Mouse (Mus musculus) layer of hippocampus, adult 9-10 months (tissue): ENCODE results near the gene Olfr771.
"Not testable (repeated sequence)": the region's sequence is repeated elsewhere in the genome, so short reads cannot be mapped to it uniquely, and the experiment has no call there.

Experiments used
- DNase-seq: peaks from one replicate; pipeline ENCODE4 v3.0.0; 2022; ENCODE audit warnings: low spot score

Olfr771 gene

GRCm38 (mm10) chr10:129164651-129165050, at the start of gene Olfr771:
Gene Olfr771 (minus strand): TSS chr10:129164751.
- no peak for DNase-seq

- not testable (repeated sequence) for DNase-seq
These were observed 22.8 kb upstream of the Olfr771 start, which contains the start of gene Olfr773 for GRCm38 (mm10) chr10:129187319-129187718. Gene Olfr773 (minus strand): TSS chr10:129187419.

- not testable (repeated sequence) for DNase-seq
These were observed 13.3 kb upstream of the Olfr771 start, which contains the start of gene Olfr772 for GRCm38 (mm10) chr10:129177821-129178220. Gene Olfr772 (minus strand): TSS chr10:129177921.

DNA sequence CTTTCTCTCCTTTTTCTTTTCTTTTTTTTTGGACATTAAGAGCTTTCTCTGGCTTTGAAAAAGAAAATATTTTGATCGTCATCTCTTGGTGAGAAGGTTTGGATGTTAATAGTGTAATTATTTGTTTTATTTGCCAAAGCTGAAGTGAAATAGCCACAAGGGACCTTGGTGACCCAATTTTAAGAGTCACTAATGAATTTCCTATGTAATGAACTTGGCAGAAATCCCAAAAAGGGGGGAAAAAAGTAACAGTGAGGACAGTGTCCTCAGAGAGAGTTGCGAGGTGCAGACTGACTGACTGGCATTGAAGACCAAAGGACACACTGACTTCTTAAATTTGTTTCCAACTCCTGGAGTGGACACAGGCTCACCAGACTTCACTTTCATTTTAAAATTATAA, 25.7 kb downstream of the Olfr771 start, which contains the start of gene Olfr770:
Gene Olfr770, minus strand, starts transcription at position 101 of the 400 bp plus-strand sequence.
- no peak for DNase-seq

- no peak for DNase-seq
These were observed 46.8 kb downstream of the Olfr771 start, which contains the start of gene Olfr769 for GRCm38 (mm10) chr10:129117761-129118160. Gene Olfr769 (minus strand): TSS chr10:129117861.

DNA sequence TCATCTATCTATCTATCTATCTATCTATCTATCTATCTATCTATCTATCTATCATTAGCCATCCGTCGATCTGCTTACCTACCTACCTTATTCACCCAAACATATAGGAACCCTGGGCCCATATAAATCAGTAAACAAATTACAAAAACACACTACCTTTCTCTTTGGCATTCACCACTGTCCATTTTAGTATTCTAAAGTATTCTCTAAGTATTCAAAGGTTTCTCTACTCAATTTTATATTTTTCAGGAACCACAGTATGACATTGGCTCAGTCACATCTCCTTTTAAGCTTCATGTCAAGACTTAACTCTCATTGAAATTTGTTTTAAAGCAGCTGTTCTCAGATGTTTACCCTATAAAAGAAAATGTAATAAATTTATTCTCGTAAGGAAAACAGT, 49.4 kb downstream of the Olfr771 start:
- DNase-seq: no peak
